Mouse (Mus musculus) forebrain, embryonic 10.5 days (tissue): ENCODE results near the gene Tmed1. TPM values are rescaled to one million over a fixed set of nuclear protein-coding genes. Genes with fewer than 3 reads are reported as not detected.
A peak's percentile ranks its signal among the peaks of the same experiment; 100 is the strongest.

ENCODE experiments used
- DNase-seq: peaks from one replicate; pipeline ENCODE4 v3.0.0-alpha.2; 2017; ENCODE audit warnings: low spot score; ENCODE audit errors: extremely low spot score
- H3K27ac ChIP-seq: fragments of 300-500 bp; sonication (generic); 2 replicates; pipeline ENCODE4 v1.5.1; 2016; ENCODE audit warnings: mild to moderate bottlenecking
- H3K27me3 ChIP-seq: fragments of 300-500 bp; sonication (generic); 2 replicates; pipeline ENCODE4 v1.6.1; 2016; ENCODE audit warnings: mild to moderate bottlenecking; ENCODE audit not compliant: poor library complexity, severe bottlenecking
- H3K36me3 ChIP-seq: fragments of 300-500 bp; sonication (generic); replicated peaks from 2 replicates; pipeline ENCODE4 v1.6.1; 2016; ENCODE audit warnings: mild to moderate bottlenecking, moderate library complexity
- H3K4me1 ChIP-seq: fragments of 300-500 bp; sonication (generic); 2 replicates; pipeline ENCODE4 v1.6.1; 2016
- H3K4me3 ChIP-seq: fragments of 300-500 bp; sonication (generic); 2 replicates; pipeline ENCODE4 v1.5.1; 2016; ENCODE audit warnings: mild to moderate bottlenecking, moderate library complexity
- H3K9me3 ChIP-seq: fragments of 300-500 bp; sonication (generic); 2 replicates; pipeline ENCODE4 v1.6.1; 2016; ENCODE audit warnings: mild to moderate bottlenecking, moderate library complexity
- WGBS: fragments of 180-500 bp; shearing (Covaris S2); methylation state at CpG from one replicate; pipeline ENCODE4 v1.1.7; 2016; 5-methylcytosine and 5-hydroxymethylcytosine counted together
- polyA plus RNA-seq: library from polyadenylated mRNA; unstranded; fragments of >200 nt; fragmentation: Nextera tagmentation; extraction: Ambion mirVana; gene quantifications from 2 replicates; pipeline ENCODE4 v1.2.1, GENCODE M21; 2016

The Tmed1 gene
- 116 and 119 TPM in 2 replicates for polyA plus RNA-seq

DNA sequence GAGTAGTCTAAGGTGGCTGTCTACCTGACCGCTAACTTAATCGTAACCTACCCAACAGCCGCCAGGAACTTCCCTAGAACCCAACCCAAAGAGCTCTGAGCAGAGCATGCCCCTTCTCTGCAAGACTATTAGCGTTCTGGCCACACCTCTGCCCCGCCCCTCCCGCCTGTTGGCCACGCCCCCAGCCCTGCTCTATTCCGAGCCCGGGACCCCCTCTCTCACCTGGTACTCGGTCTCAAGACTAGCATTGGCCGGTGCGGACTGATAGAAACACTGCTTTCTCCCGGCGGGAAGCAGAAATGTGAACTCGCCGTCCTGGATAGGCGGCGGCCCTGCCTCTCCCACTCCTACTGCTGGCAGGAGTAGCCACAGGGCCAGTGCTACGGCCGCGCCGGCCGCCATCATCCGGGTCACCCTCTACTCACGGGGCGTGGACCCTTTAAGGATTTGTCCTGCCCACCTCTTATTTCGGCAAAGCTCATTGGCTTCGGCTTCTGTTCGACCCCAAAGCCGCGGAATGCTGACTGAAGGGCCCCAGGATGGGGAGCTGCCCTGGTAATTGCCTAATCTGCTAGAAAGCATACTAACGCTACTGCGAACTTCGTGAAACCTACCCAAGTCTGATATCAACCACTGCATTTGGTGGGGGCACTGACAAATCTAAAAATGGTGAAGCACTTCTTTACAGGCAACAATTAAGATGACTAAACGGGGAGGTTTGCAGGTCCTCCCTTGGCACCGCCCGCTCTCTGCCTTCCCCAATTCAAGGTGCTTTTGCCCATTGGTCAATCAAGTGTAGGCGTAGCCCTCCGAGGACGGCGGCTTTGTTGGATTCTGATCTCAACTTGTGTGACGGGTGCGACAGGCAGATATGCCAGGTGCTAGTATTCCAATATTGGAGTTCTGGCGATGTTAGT lies at the start of gene Tmed1:
Gene Tmed1 (minus strand): TSS at position 481 of the 917 bp plus-strand sequence.
- H3K9me3 ChIP-seq: peaks cover 4% of the 10 kb centered on the region; the same call in 1 of the 2 replicates
- H3K27me3 ChIP-seq: no peaks in the 10 kb centered on the region
- H3K27ac ChIP-seq: peak within 1 kb of the TSS; percentile 95
- H3K36me3 ChIP-seq: peaks cover 42% of the 10 kb centered on the region
- WGBS: under 1% methylated on average over 44 of the region's 44 CpGs
- peak within 1 kb of the TSS; percentile 80 for H3K4me3 ChIP-seq
- H3K4me1 ChIP-seq: peaks cover 23% of the 10 kb centered on the region
- DNase-seq: peak; percentile 96

DNA sequence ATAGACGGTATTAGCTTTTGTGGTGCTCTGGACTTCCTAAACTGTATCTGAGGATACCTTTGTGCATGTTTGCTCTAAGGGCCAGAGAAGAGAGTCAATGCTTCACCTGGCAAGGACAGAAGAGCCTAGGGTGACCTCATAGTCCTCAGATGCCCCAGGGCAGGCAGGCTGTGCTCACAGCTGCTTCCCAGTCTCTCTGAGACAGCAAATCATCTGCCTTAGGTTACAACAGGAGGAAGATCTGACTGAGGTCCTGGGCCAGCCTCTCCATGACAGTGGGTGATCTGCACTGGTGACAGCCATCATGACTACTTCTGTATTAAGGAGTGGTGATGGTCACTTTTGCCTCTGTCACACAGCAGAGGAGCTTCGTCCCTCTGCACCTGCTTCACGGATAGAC lies 49.1 kb upstream of the Tmed1 start:
- H3K4me3 ChIP-seq: no peak overlapping the region
- 96% methylated on average over 3 of the region's 3 CpGs for WGBS
- H3K27me3 ChIP-seq: no peaks in the 10 kb centered on the region
- DNase-seq: no peak
- H3K36me3 ChIP-seq: peaks cover 79% of the 10 kb centered on the region
- H3K9me3 ChIP-seq: no peaks in the 10 kb centered on the region
- no peak overlapping the region for H3K27ac ChIP-seq
- H3K4me1 ChIP-seq: peaks cover 6% of the 10 kb centered on the region; the same call in 1 of the 2 replicates

DNA sequence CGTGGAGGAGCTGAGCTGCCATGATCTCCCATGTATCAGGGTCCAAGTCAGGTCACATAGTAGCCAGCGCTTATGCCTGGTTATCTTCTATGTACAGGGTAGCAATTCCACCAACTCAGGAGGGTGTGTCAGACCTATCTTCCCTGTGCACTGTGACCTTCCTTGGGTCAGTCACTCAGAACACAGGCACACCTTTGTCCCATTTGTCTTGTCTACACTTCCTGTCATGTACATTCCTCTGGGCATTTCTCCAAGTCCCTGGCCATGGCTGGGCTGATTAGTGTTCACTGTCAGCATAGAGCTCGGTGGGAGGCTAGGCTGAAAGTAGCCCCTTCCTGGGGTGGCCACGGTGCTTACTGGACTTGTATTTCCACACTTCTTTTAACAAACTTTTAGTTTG lies 48.3 kb upstream of the Tmed1 start:
- Histone ChIP-seq H3K4me1 (peaks cover 6% of the 10 kb centered on the region; the same call in 1 of the 2 replicates), H3K9me3 (no peaks in the 10 kb centered on the region), H3K36me3 (peaks cover 84% of the 10 kb centered on the region), H3K4me3 (no peak overlapping the region), H3K27ac (no peak overlapping the region), H3K27me3 (no peaks in the 10 kb centered on the region)
- 92% methylated on average over 4 of the region's 4 CpGs for whole genome bisulfite sequencing
- no peak for DNase-seq

DNA sequence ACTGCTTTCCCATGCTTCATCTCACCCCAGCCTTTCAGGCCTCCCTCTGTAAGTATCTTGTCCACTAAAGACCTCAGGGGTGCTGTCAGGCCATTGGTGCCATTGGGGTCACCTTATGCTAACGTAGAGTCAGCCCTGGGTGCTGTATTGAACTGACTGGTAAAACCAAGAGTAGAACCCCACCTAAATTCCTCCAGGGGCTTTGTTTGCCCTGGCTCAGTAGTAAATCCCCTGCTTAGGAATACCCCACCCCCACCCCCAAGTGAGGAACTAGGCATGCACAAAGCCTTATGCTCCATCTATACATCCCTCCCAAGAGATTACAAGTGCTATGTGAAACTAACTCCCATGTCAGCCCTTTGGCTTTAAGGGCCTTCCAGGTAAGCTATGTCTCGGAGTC lies 47.5 kb upstream of the Tmed1 start:
- 97% methylated on average over 2 of the region's 2 CpGs for WGBS
- H3K27ac ChIP-seq: 0 out of 2 replicates have a peak overlapping the region, but pooled peaks have one; percentile 12
- DNase-seq: no peak
- H3K27me3 ChIP-seq: no peaks in the 10 kb centered on the region
- H3K9me3 ChIP-seq: no peaks in the 10 kb centered on the region
- peaks cover 6% of the 10 kb centered on the region; the same call in 1 of the 2 replicates for H3K4me1 ChIP-seq
- peaks cover 87% of the 10 kb centered on the region for H3K36me3 ChIP-seq
- no peak overlapping the region for H3K4me3 ChIP-seq

DNA sequence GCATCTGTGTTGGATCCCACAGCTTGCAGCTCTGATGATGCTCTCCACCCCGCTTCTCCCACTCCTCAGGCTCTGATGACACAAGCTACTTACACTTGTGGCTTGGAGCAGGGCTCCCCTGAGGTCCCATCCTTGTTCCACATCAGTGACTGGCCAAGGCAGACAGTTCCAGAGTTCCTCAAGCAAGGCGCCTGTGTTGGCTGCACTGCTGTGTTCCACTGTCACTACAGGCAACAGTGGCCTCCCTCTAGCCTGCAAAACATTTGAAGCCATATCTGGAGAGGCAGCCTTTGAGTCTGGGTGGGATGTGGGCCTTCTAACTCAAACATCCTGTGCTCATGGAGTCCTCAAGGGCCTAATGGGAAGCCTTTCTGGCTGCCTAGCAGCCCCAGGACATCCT lies 46.9 kb upstream of the Tmed1 start:
- Histone ChIP-seq H3K36me3 (peaks cover 87% of the 10 kb centered on the region), H3K4me3 (no peak overlapping the region), H3K4me1 (peaks cover 6% of the 10 kb centered on the region; the same call in 1 of the 2 replicates), H3K9me3 (no peaks in the 10 kb centered on the region), H3K27ac (no peak overlapping the region), H3K27me3 (no peaks in the 10 kb centered on the region)
- no peak for DNase-seq
- 94% methylated on average over 2 of the region's 2 CpGs for WGBS

DNA sequence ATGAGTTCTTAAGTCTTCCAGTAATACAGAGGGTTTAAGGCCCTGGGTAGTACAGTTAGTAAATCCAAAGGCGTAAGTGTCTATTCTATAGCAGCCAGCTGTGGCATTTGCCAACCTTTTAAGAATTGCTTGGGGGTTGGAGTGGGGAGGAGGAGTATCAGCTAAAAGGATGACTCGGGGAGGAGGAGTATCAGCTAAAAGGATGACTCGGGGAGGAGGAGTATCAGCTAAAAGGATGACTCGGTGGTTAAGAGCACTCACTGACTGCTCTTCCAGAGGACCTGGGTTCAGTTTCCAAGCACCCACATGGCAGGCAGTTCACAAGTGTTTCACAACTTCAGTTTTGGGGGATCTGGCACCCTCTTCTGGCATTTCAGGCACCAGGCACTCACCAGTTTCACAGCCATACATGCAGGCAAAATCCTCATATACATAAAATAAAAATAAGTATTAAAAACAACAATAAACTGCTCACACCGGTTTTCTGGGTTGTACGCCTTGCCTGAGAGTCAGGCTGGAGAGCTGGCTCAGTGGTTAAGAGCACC lies 45.2 kb upstream of the Tmed1 start:
- H3K4me1 ChIP-seq: peaks cover 6% of the 10 kb centered on the region; the same call in 1 of the 2 replicates
- H3K27ac ChIP-seq: no peak overlapping the region
- peaks cover 89% of the 10 kb centered on the region for H3K36me3 ChIP-seq
- no peaks in the 10 kb centered on the region for H3K27me3 ChIP-seq
- WGBS: 89% methylated on average over 6 of the region's 6 CpGs
- H3K4me3 ChIP-seq: no peak overlapping the region
- no peaks in the 10 kb centered on the region for H3K9me3 ChIP-seq
- no peak for DNase-seq

DNA sequence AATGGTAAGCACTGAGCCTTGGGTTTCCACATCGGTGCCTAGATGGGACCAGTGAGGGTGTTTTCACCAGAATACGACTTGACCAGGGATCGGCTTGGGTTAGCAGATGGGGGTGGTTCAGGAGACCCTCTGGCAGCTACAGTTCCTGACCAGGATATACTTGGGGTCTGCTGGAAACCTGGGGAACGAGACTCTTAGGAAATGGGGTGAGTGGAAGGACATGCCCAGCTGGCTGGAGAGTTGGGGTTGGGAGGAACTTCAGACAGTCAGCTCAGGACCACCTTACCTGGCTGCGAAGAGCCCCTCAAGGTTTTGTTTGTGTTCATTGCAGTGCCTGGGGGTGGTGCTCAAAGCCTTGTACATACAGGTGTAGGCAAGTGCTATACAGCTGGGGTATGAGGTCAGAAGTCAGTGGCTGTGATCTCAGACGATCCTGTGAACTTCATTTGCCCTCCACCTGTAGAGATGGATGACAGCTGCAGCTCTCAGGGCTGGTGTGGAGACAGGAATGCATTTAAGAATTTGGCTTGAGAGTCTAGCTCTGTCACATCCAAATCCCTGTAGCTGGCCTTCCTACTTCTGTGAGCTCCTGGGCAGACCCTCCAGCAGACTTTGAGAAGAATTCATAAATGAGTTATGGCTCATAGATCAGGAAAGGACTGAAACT lies 43.7 kb upstream of the Tmed1 start:
- H3K36me3 ChIP-seq: peaks cover 89% of the 10 kb centered on the region
- H3K27me3 ChIP-seq: no peaks in the 10 kb centered on the region
- 91% methylated on average over 6 of the region's 6 CpGs for WGBS
- no peak overlapping the region for H3K27ac ChIP-seq
- no peaks in the 10 kb centered on the region for H3K9me3 ChIP-seq
- H3K4me3 ChIP-seq: no peak overlapping the region
- H3K4me1 ChIP-seq: peaks cover 11% of the 10 kb centered on the region
- no peak for DNase-seq

DNA sequence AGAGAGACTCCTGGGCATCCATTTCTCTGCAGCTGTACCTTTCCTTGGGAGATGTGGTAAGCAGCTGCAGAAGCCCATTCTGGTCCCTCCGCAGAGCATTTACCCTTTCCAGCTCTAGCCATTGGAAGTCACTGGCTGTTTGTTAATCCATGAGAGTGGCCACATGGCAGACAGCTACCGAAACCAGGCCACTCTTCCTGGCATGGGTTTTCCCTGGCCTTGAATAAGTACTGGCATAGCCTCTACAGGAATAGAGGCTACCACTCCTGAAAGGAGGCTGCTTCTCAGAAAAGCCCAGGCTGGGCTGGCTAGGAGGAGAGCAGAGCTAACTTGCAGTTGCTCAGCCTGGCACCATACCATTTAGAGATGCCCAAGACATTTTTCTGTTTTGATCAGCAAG lies 41.0 kb upstream of the Tmed1 start:
- Histone ChIP-seq H3K36me3 (peaks cover 69% of the 10 kb centered on the region), H3K27me3 (no peaks in the 10 kb centered on the region), H3K9me3 (no peaks in the 10 kb centered on the region), H3K4me1 (peaks cover 16% of the 10 kb centered on the region), H3K27ac (no peak overlapping the region), H3K4me3 (no peak overlapping the region)
- no peak for DNase-seq
- 98% methylated on average over 2 of the region's 2 CpGs for WGBS

DNA sequence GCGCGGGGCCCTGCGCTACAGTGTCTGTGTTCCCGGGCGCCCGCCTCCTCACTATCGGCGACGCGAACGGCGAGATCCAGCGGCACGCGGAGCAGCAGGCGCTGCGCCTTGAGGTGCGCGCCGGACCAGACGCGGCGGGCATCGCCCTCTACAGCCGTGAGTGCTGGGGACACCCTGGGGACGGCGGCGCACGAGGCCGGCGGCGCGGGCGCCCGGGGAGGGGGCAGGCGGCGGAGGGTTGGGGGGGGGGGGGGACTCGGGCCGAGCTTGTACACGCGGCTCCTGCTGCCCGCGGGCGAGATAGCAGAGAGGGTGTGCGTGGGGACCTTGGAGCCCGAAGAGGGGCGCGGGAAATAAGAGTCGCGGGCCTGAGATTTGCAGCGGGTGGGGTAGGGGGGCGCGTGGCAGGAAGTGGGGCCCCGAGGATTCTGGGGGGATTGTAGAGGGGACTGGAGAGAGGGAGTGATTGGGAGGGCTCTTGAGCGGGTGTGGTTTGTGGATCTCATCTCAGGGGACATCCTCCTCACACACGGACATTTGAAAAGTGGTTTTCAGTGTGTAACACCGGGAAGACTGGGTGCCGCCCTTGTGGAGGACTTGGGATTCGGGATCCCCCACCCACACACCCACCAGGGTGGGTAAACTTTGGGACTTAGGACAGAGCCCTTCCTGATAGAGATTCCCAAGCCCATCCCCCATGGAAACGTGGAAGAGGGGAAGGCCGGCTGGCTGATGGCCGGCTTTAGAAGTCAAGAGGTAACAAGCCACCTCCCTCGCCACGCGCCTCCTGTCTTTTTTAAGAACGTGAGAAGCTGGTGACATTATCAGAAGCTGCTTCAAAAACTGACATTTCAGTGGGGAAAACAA lies 37.3 kb upstream of the Tmed1 start:
- peak; percentile 62 for DNase-seq
- Histone ChIP-seq H3K36me3 (peaks cover 36% of the 10 kb centered on the region), H3K27ac (peak overlapping the region; percentile 98), H3K27me3 (no peaks in the 10 kb centered on the region), H3K4me1 (peaks cover 31% of the 10 kb centered on the region), H3K9me3 (no peaks in the 10 kb centered on the region), H3K4me3 (peak overlapping the region; percentile 86)
- under 1% methylated on average over 66 of the region's 66 CpGs for WGBS

DNA sequence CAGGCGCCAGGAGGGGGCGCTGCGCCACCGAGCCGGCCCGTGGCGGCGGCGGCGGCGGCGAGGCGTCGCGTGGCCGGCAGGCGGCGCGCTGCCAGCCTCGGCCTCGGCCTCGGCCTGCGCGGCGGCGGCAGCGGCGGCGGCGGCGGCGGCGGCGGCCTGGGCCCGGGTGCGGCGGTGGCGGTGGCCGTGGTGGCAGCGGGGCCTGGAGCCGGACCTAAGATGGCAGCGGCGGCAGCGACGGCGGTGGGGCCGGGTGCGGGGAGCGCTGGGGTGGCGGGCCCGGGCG lies 36.7 kb upstream of the Tmed1 start, which contains the start of gene Carm1:
Gene Carm1 (plus strand): TSS at position 106 of the 286 bp plus-strand sequence.
- WGBS: 21% methylated on average over 51 of the region's 52 CpGs
- H3K4me3 ChIP-seq: peak within 1 kb of the TSS; percentile 86
- DNase-seq: no peak
- H3K27me3 ChIP-seq: no peaks in the 10 kb centered on the region
- no peaks in the 10 kb centered on the region for H3K9me3 ChIP-seq
- H3K4me1 ChIP-seq: peaks cover 31% of the 10 kb centered on the region
- H3K36me3 ChIP-seq: peaks cover 30% of the 10 kb centered on the region
- peak within 1 kb of the TSS; percentile 98 for H3K27ac ChIP-seq

DNA sequence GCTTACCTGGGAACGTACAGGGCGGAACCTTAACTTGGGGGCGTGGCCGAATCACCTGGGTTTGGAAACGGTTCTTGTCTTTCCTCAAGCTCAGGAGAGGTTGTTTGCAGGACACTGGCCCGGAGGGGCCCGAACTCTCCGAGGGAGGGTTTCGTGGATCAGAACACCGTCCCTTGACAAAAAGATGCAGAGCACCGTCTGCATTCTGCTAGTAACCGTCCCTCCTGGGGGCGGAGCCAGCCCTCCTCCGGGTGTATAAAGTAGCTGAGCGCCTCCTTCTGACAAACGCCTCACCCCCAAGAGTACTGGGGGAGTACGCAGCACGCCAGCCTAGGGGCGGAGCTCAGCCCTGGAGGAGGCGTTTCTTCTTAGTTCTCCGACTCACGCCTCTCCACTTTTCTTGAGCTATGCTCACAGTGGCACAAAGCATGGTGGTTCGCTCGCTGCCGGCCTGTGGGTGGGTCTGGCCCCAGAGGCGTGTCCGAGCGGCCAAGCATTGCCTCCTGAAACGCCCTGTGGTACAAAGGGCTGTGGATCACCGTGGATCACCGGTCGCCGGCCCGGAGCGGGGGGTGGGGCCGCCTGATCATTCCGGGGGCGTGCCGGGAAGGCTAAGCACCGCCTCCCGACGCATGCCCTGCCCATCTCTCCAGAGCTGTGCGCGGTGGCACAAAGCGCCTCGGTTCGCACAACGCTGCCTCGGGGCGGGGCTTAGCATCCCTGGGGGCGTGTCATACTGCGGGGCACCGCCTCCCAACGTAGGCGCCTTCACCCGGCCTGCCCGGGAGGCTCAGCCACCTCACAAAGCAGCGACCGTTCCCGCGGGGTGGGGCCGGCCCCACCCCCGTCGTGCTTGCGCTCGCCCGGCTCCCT lies 36.1 kb upstream of the Tmed1 start:
- no peaks in the 10 kb centered on the region for H3K27me3 ChIP-seq
- H3K4me3 ChIP-seq: peak overlapping the region; percentile 86
- peak overlapping the region; percentile 98 for H3K27ac ChIP-seq
- H3K36me3 ChIP-seq: peaks cover 24% of the 10 kb centered on the region
- under 1% methylated on average over 67 of the region's 67 CpGs for WGBS
- peaks cover 31% of the 10 kb centered on the region for H3K4me1 ChIP-seq
- DNase-seq: peak; percentile 100
- no peaks in the 10 kb centered on the region for H3K9me3 ChIP-seq
